Mouse (Mus musculus) adrenal gland, adult 18-20 months (tissue): ENCODE measurements at regions not wholly inside any gene's neighbourhood (a gene's known extent, or its start where the extent isn't known, plus 50 kb on each side); places are given as distances from the start of the nearest gene placed in this dataset.

Source experiments
- DNase-seq, 2 experiments: peaks; one replicate each; pipeline ENCODE4 v3.0.0; 2021 to 2022; ENCODE audit warnings: low spot score in 2 of 2

- DNase-seq = peak; percentile 26 to 31
These were observed 185.4 kb upstream of the Mageb4 start for GRCm38 (mm10) chrX:86490309-86490708.
